Mouse (Mus musculus): ENCODE data around the gene Bora. TPM values are rescaled to one million over a fixed set of nuclear protein-coding genes. Genes with fewer than 3 reads are reported as not detected.
A peak's percentile ranks its signal among the peaks of the same experiment; 100 is the strongest.

The Bora gene
- polyA plus RNA-seq, 1 experiment, result 3.1 TPM

DNA sequence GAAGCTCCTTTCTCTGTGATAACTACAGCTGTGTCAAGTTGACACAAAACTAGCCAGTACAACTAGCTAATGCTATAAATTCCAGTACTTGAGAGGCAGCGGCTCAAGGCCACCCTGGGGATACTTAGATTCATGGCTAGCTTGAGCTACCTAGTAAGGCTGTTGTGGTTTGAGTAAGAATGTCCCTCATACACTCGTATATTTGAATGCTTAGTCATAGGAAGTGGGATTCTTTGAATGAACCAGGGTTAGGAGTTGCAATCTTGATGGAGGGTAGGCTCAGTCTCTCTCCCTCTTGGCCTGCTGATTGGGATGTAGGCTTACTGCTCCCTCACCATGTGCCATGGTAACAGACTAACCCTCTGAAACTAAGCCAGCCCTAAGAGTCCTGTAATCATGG lies 17.1 kb downstream of the Bora start:
- no peak for DNase-seq (ENCODE audit: low read depth)

DNA sequence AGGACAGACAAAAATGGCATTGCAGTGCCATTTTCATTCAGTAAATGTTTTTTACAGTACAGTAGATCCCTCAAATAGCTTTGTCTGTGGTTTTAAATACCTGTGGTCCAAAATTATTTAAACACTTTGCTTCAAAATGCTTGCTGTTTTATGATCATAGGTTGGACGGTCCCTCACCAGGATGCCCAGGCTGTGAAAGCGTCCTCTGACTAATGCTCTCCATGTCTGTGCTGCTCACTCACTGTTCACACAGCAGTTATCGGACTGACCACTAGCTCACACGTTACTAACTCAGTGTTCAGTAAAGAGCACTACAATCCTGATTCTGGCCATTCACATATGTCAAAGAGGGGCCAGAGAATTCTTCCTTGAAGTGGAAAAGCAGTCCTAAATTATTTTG lies 25.1 kb downstream of the Bora start:
- no peak for DNase-seq (ENCODE audit: low read depth)

- no peak for DNase-seq (ENCODE audit: low read depth)
Measured at GRCm38 (mm10) chr14:99088947-99089346, 42.9 kb downstream of the Bora start.

DNA sequence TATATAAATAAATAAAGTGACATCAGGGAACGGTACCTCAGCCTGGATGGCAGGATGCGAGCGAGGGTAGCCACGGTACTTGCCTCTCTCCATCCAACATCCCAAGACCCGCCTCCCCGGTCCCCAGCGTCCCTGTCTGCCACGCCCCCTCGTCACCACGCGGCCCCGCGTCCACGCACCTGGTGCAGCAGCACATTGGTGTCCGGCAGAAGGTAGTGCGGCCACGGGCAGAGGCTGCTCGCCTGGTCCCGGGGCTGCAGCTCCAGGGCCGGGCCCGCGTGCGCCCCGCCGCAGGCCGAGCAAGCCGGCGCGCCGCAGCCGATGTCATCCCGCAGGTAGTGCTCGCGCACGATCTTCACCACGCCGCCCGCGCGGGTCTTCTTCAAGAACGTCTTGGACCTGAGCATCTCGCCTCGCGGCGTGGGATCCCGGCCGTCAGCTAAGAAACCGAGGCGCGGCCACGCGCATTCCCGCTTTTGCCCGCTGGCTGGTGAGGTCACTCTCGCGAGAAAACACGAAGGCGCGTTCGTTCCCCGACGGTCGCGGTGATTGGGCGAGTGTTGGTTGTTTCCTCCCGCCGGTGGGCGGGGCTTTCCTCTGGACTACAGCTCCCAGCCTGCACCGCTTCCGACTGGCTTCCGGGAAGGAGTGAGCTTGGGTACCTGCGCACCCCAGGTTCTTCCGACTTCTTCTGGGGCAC lies 53.4 kb downstream of the Bora start, which contains the start of the genes Pibf1 and Dis3:
Gene Pibf1 (plus strand): TSS at position 158 of the 700 bp plus-strand sequence.
Gene Dis3 (minus strand): TSS at position 504 of the 700 bp plus-strand sequence.
- peak; percentile 65 for DNase-seq (ENCODE audit: low read depth)

GRCm38 (mm10) chr14:99099967-99100587 lies 54.1 kb downstream of the Bora start:
- no peak for DNase-seq (ENCODE audit: low read depth)

DNA sequence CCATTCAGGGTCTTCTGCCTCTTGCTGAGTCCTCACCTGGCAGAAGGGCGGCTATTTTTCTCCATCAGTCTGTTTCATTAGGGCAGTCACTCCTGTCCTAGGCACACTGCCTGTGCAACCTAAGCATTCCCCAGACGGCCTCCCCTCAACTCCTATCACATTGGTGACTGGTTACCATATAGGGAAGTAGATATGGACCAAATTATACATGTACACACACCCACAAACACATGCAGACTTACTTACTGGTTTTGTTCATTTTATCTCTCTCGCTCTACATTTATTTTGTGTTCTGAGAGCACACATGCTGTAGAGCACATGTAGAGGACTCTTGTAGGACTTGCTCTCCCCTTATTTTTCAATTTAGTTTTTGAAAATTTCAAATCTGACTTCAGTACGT lies 57.0 kb downstream of the Bora start:
- DNase-seq (ENCODE audit: low read depth), result no peak

DNA sequence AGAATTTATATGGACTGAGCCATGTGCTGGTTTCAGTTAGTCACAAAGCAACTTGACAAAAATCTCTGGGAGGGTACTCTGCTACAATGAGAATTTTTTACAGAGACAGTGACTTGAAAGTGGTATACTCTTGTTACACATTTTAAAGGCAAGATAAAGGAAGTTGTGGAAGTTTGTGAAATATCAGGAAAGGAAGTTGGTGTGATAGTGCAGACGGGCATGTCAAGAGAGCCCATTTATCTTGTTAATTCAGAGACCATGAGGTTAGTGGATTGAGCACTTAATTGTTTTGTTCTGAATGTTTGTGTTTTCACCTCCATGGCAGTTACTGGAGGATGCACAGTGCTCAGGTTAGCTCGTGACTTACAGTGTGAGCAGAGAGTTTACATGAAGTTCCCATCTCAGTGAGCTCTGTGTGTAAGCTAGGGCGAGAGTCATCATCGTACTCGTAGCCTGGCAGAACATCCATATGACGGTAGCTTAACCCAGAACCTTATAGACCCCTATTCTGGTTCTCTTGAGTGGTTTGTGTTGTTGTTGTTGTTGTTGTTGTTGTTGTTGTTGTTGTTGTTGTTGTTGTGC lies 58.6 kb downstream of the Bora start:
- no peak for DNase-seq (ENCODE audit: low read depth)

GRCm38 (mm10) chr14:99106671-99107070 lies 60.6 kb downstream of the Bora start:
- no peak for DNase-seq (ENCODE audit: low read depth)

DNA sequence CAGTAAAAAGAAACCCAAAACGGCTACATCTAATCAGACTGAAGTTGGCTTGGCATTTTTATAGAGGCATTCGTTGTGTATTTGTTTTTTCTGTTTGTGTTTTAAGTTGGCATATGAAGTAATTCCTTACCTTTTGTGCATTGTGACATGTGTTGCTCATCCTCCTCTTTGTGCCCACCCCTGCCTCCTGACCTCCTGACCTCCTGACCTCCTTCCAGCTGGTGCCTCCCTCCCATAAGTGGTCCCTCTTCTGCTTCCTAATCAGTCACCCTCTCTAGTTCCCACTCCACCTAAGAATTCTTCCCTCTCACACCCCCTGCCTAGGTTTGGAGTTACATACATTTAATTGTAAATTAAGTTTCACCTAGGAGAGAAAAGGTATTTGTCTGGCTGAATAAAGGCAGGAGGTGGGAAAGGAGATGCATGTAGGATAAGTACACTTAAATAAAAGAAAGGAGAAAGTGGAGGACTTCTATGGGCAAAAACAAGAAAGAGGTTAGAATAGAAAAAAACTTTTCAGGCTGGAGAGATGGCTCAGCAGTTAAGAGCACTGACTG lies 61.7 kb downstream of the Bora start:
- DNase-seq (ENCODE audit: low read depth), result no peak

DNA sequence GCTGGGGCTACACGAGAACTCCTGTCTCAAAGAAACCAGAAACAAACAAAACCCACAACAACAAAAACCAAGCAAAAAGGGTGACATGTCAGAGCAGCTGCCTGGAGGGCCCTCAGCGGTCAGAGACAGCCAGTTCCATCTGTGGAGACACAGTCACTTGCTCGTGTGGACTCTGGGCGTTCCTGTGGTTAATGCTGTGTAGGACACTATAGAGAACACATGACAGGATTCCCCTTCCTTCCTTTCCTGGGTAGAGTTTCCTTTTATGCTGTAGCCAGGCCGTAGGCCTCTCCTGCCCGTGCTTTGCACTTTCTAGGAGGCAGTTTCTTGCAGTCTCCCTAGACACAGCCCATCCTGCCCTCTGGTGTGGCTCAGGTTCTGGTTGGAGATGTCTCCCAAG lies 62.7 kb downstream of the Bora start:
- no peak for DNase-seq (ENCODE audit: low read depth)

- DNase-seq (ENCODE audit: low read depth), result no peak
Measured at GRCm38 (mm10) chr14:99117576-99117975, 71.6 kb downstream of the Bora start.

DNA sequence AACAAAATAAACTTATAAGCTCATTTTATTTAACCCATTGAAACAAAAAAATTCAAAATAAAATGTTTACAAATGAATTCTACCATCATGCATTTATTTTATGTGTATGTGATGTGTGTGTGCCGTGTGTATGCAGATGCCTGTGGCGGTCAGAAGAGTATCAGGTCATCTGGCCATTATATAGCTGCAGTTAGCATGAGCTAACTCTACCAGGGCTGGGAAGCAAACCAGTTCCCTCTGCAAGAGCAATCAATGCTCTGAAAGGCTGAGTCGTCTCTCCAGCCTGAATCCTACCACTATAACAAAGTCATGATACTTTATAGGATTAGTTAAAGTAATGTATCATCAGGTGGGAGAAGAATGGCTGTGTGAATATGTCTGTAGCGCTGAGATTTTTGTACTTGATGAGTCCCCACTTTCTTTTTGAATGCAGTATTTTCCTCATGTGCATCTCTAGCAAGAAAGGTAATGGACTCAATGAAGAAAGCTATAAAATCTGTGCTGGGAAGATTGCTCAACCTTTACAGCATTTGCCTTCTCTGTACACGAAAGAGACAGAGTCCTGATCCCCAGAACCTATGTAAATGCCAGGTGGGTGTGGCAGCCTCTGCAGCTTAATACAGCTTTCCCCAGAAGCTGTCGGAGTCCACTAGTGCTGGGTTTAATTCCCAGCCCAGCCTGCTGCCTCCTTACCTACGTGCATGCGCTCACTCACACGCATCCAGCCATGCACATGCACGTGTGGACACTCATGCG lies 75.7 kb downstream of the Bora start:
- DNase-seq (ENCODE audit: low read depth), result no peak

- DNase-seq (ENCODE audit: low read depth), result no peak
Measured at GRCm38 (mm10) chr14:99124076-99124475, 78.1 kb downstream of the Bora start.

Other genes starting within 250 kb of the Bora start
- gene Rpl36a-ps1, start 51.9 kb upstream of the Bora start, polyA plus RNA-seq (2012; rRNA removed), result not detected in 2 replicates
- gene Mzt1, start 88 bp upstream of the Bora start, polyA plus RNA-seq (2012; rRNA removed), result 16.7 and 21.8 TPM in 2 replicates
- gene Pibf1, start 53.2 kb downstream of the Bora start, polyA plus RNA-seq (2012; rRNA removed), result 2.8 and 3.5 TPM in 2 replicates
- 4.0 and 4.6 TPM in 2 replicates for gene Dis3, start 53.5 kb downstream of the Bora start, polyA plus RNA-seq (2012; rRNA removed)